Mouse (Mus musculus): Measurements from ENCODE around the gene Cyp2d11. TPM values are rescaled to one million over a fixed set of nuclear protein-coding genes. Genes with fewer than 3 reads are reported as not detected.
"Not testable (repeated sequence)": the region's sequence is repeated elsewhere in the genome, so short reads cannot be mapped to it uniquely, and the experiment has no call there.

Gene Cyp2d11
- polyA plus RNA-seq, 1 experiment from 2014 or later, result not detected

- no peak overlapping the region for H3K4me3 ChIP-seq
- peaks cover 3% of the 10 kb centered on the region; the same call in 1 of the 2 replicates for H3K36me3 ChIP-seq
- no peak overlapping the region for H3K9ac ChIP-seq
- H3K27ac ChIP-seq, result no peak overlapping the region
- H3K4me1 ChIP-seq (replicated peaks), result 0 out of 2 replicates have a peak, but pooled peaks cover 2% of the 10 kb centered on the region
- no peak for ATAC-seq (replicated peaks; ENCODE audit: insufficient number of reproducible peaks, insufficient read depth, low FRiP score, low read depth)
- H3K4me2 ChIP-seq, result no peak overlapping the region
- no peaks in the 10 kb centered on the region for H3K9me3 ChIP-seq (replicated peaks)
- H3K27me3 ChIP-seq, result no peaks in the 10 kb centered on the region
- WGBS, result 80% methylated on average over 4 of the region's 4 CpGs
Observed at GRCm38 (mm10) chr15:82368146-82368545, 25.7 kb downstream of the Cyp2d11 start.

- H3K36me3 ChIP-seq; H3K4me1 ChIP-seq (replicated peaks); H3K9ac ChIP-seq; H3K27me3 ChIP-seq; H3K4me3 ChIP-seq; ATAC-seq (replicated peaks; ENCODE audit: insufficient number of reproducible peaks, insufficient read depth, low FRiP score, low read depth); H3K9me3 ChIP-seq (replicated peaks): not testable (repeated sequence)
- Histone ChIP-seq H3K27ac (peak overlapping the region; percentile 57; the same call in 1 of the 2 replicates), H3K4me2 (peak overlapping the region; percentile 45; the same call in 1 of the 2 replicates)
- 8% methylated on average over 5 of the region's 9 CpGs for WGBS
Observed at GRCm38 (mm10) chr15:82364561-82364960, 29.3 kb downstream of the Cyp2d11 start.

- H3K27ac ChIP-seq; H3K4me2 ChIP-seq; ATAC-seq (replicated peaks; ENCODE audit: insufficient number of reproducible peaks, insufficient read depth, low FRiP score, low read depth); H3K4me3 ChIP-seq; H3K36me3 ChIP-seq; H3K9me3 ChIP-seq (replicated peaks); H3K27me3 ChIP-seq; H3K9ac ChIP-seq: not testable (repeated sequence)
- peaks cover 12% of the 10 kb centered on the region for H3K4me1 ChIP-seq (replicated peaks)
- WGBS, result 52% methylated on average over 11 of the region's 12 CpGs
Observed at GRCm38 (mm10) chr15:82363801-82364200, 30.0 kb downstream of the Cyp2d11 start.

GRCm38 (mm10) chr15:82362234-82362633 is 31.6 kb downstream of the Cyp2d11 start:
- no peak overlapping the region for H3K4me3 ChIP-seq
- no peaks in the 10 kb centered on the region for H3K36me3 ChIP-seq
- WGBS, result 59% methylated on average over 4 of the region's 4 CpGs
- ATAC-seq (replicated peaks; ENCODE audit: insufficient number of reproducible peaks, insufficient read depth, low FRiP score, low read depth), result peak; percentile 75
- no peaks in the 10 kb centered on the region for H3K27me3 ChIP-seq
- H3K27ac ChIP-seq, result peak overlapping the region; percentile 78
- H3K4me1 ChIP-seq (replicated peaks), result peaks cover 18% of the 10 kb centered on the region
- no peak overlapping the region for H3K9ac ChIP-seq
- H3K9me3 ChIP-seq (replicated peaks), result no peaks in the 10 kb centered on the region
- no peak overlapping the region for H3K4me2 ChIP-seq

- 54% methylated on average over 11 of the region's 11 CpGs for WGBS
- Histone ChIP-seq H3K4me2 (no peak overlapping the region), H3K9ac (0 out of 2 replicates have a peak overlapping the region, but pooled peaks have one; percentile 4), H3K4me3 (no peak overlapping the region), H3K4me1 (replicated peaks) (peaks cover 18% of the 10 kb centered on the region), H3K27ac (peak overlapping the region; percentile 78), H3K36me3 (no peaks in the 10 kb centered on the region), H3K9me3 (replicated peaks) (no peaks in the 10 kb centered on the region), H3K27me3 (no peaks in the 10 kb centered on the region)
- peak; percentile 69 for ATAC-seq (replicated peaks; ENCODE audit: insufficient number of reproducible peaks, insufficient read depth, low FRiP score, low read depth)
Observed at GRCm38 (mm10) chr15:82361459-82362018, 32.3 kb downstream of the Cyp2d11 start.

GRCm38 (mm10) chr15:82358431-82359260 is 35.2 kb downstream of the Cyp2d11 start:
- H3K9ac ChIP-seq, result 0 out of 2 replicates have a peak overlapping the region, but pooled peaks have one; percentile 19
- no peak for ATAC-seq (replicated peaks; ENCODE audit: insufficient number of reproducible peaks, insufficient read depth, low FRiP score, low read depth)
- H3K4me3 ChIP-seq, result no peak overlapping the region
- no peaks in the 10 kb centered on the region for H3K9me3 ChIP-seq (replicated peaks)
- H3K27me3 ChIP-seq, result no peaks in the 10 kb centered on the region
- peak overlapping the region; percentile 62 for H3K27ac ChIP-seq
- peak overlapping the region; percentile 26; the same call in 1 of the 2 replicates for H3K4me2 ChIP-seq
- peaks cover 22% of the 10 kb centered on the region for H3K4me1 ChIP-seq (replicated peaks)
- WGBS, result 48% methylated on average over 22 of the region's 22 CpGs
- no peaks in the 10 kb centered on the region for H3K36me3 ChIP-seq

- H3K9me3 ChIP-seq (replicated peaks), result no peaks in the 10 kb centered on the region
- peak within 1 kb of the TSS; percentile 88 for H3K4me3 ChIP-seq
- H3K27me3 ChIP-seq, result no peaks in the 10 kb centered on the region
- H3K9ac ChIP-seq, result peak within 1 kb of the TSS; percentile 98
- H3K4me2 ChIP-seq, result peak within 1 kb of the TSS; percentile 81
- peaks cover 35% of the 10 kb centered on the region for H3K4me1 ChIP-seq (replicated peaks)
- ATAC-seq (replicated peaks; ENCODE audit: insufficient number of reproducible peaks, insufficient read depth, low FRiP score, low read depth), result peak; percentile 99
- 2% methylated on average over 57 of the region's 57 CpGs for WGBS
- H3K27ac ChIP-seq, result peak within 1 kb of the TSS; percentile 91
- H3K36me3 ChIP-seq, result peaks cover 19% of the 10 kb centered on the region
Observed at GRCm38 (mm10) chr15:82354126-82354945, 39.5 kb downstream of the Cyp2d11 start, which contains the start of gene Ndufa6. TSS of gene Ndufa6 (minus strand) at chr15:82354322.

GRCm38 (mm10) chr15:82353745-82354113 is 40.1 kb downstream of the Cyp2d11 start:
- no peaks in the 10 kb centered on the region for H3K27me3 ChIP-seq

GRCm38 (mm10) chr15:82353078-82353744 is 40.6 kb downstream of the Cyp2d11 start:
- WGBS, result 20% methylated on average over 14 of the region's 14 CpGs
- H3K4me3 ChIP-seq, result peak overlapping the region; percentile 88
- no peaks in the 10 kb centered on the region for H3K27me3 ChIP-seq
- H3K4me2 ChIP-seq, result peak overlapping the region; percentile 81
- peaks cover 30% of the 10 kb centered on the region for H3K36me3 ChIP-seq
- peaks cover 24% of the 10 kb centered on the region for H3K4me1 ChIP-seq (replicated peaks)
- peak overlapping the region; percentile 90 for H3K27ac ChIP-seq
- ATAC-seq (replicated peaks; ENCODE audit: insufficient number of reproducible peaks, insufficient read depth, low FRiP score, low read depth), result no peak
- H3K9ac ChIP-seq, result peak overlapping the region; percentile 98
- no peaks in the 10 kb centered on the region for H3K9me3 ChIP-seq (replicated peaks)

More at GRCm38 (mm10) chr15:82353745-82354113, 40.1 kb downstream of the Cyp2d11 start:
- H3K4me3 ChIP-seq, result peak overlapping the region; percentile 88
- H3K4me1 ChIP-seq (replicated peaks), result peaks cover 29% of the 10 kb centered on the region
- ATAC-seq (replicated peaks; ENCODE audit: insufficient number of reproducible peaks, insufficient read depth, low FRiP score, low read depth), result peak; percentile 37
- peak overlapping the region; percentile 81 for H3K4me2 ChIP-seq
- peaks cover 25% of the 10 kb centered on the region for H3K36me3 ChIP-seq
- 0% methylated on average over 23 of the region's 23 CpGs for WGBS
- H3K9me3 ChIP-seq (replicated peaks), result no peaks in the 10 kb centered on the region
- H3K27ac ChIP-seq, result peak overlapping the region; percentile 90
- H3K9ac ChIP-seq, result peak overlapping the region; percentile 98

GRCm38 (mm10) chr15:82351480-82351879 is 42.3 kb downstream of the Cyp2d11 start:
- Histone ChIP-seq H3K9me3 (replicated peaks) (no peaks in the 10 kb centered on the region), H3K4me2 (no peak overlapping the region), H3K4me1 (replicated peaks) (peaks cover 37% of the 10 kb centered on the region), H3K36me3 (peaks cover 35% of the 10 kb centered on the region), H3K4me3 (no peak overlapping the region), H3K27ac (no peak overlapping the region), H3K9ac (no peak overlapping the region), H3K27me3 (no peaks in the 10 kb centered on the region)
- ATAC-seq (replicated peaks; ENCODE audit: insufficient number of reproducible peaks, insufficient read depth, low FRiP score, low read depth), result no peak
- WGBS, result 53% methylated on average over 3 of the region's 3 CpGs
